Mouse (Mus musculus): ENCODE measurements at regions not wholly inside any gene's neighbourhood (a gene's known extent, or its start where the extent isn't known, plus 50 kb on each side); places are given as distances from the start of the nearest gene placed in this dataset.

GRCm38 (mm10) chr1:189063209-189063608, 55.6 kb upstream of the Kctd3 start:
- no peak for DNase-seq (ENCODE audit: extremely low spot score in 1 of 2, low spot score in 2 of 2)
- Histone ChIP-seq H3K4me3 (no peak overlapping the region), H3K27ac (no peak overlapping the region)
- no peak for TF ChIP-seq CTCF (IDR thresholded peaks at IDR 0.05)
- intact Hi-C loops (cut with DNase I) = no loop called here
